Mouse (Mus musculus) heart, adult 2 months (tissue): ENCODE data around the gene Lrfn3.

Source experiments
- CTCF ChIP-seq: fragments of 200-600 bp; IDR thresholded peaks from 2 replicates; pipeline ENCODE4 v1.8.1; 2022; ENCODE audit warnings: antibody characterized with exemption, mild to moderate bottlenecking, moderate library complexity
- EP300 ChIP-seq: fragments of 200-500 bp; IDR thresholded peaks from 2 replicates; pipeline ENCODE4 v1.6.1; 2011; ENCODE audit warnings: low read depth, low read length, control low read depth; ENCODE audit not compliant: insufficient read depth
- POLR2A ChIP-seq: fragments of 200-500 bp; IDR thresholded peaks from 2 replicates; pipeline ENCODE4 v1.6.1; 2011; ENCODE audit warnings: mild to moderate bottlenecking, low read depth, low read length, control low read depth; ENCODE audit not compliant: insufficient read depth

DNA sequence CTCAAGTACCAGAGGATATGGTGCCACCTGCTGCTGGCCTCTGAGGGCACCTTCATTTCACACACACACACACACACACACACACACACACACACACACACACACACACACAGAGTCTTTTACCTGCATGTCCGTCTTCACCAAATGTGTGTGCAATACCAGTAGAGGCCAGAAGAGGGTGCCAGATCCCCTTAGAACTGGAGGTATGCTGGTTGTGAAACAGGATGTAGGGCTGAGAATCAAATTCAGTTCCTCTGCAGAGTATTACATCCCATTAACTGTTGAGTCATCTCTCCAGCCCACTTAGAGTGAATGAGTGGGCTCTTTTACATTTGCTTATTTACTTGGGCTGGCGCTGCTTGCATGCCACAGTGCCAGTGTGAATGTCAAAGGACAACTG lies 37.2 kb downstream of the Lrfn3 start:
- TF ChIP-seq EP300, result no peak
- peak; percentile 61 for TF ChIP-seq CTCF
- no peak for TF ChIP-seq POLR2A
